Mouse (Mus musculus): Measurements from ENCODE around the gene E130311K13Rik. TPM values are rescaled to one million over a fixed set of nuclear protein-coding genes. Genes with fewer than 3 reads are reported as not detected.

Gene E130311K13Rik
- polyA plus RNA-seq, 1 experiment, result not detected

- WGBS, result 29% methylated on average over 12 of the region's 12 CpGs
- TF ChIP-seq POLR2A (IDR thresholded peaks at IDR 0.05; ENCODE audit: borderline replicate concordance, control insufficient read depth, low read depth, low read length), result no peak
- TF ChIP-seq CTCF (IDR thresholded peaks at IDR 0.05; ENCODE audit: control insufficient read depth, insufficient read depth, low read length), result no peak
- H3K4me1 ChIP-seq (ENCODE audit: control insufficient read depth, insufficient read depth, low read length), result no peaks in the 10 kb centered on the region
- no peak overlapping the region for H3K27ac ChIP-seq (ENCODE audit: control insufficient read depth, insufficient read depth, low read depth, low read length, poor library complexity)
- H3K4me3 ChIP-seq (replicated peaks; ENCODE audit: control insufficient read depth, low read depth, low read length), result no peak overlapping the region
These were observed 29.2 kb downstream of the E130311K13Rik start for GRCm38 (mm10) chr3:63900021-63900571.

- WGBS, result 0% methylated on average over 12 of the region's 12 CpGs
- no peak within 1 kb of the TSS for H3K27ac ChIP-seq (ENCODE audit: control insufficient read depth, insufficient read depth, low read depth, low read length, poor library complexity)
- no peak within 1 kb of the TSS for H3K4me3 ChIP-seq (replicated peaks; ENCODE audit: control insufficient read depth, low read depth, low read length)
- no peaks in the 10 kb centered on the region for H3K4me1 ChIP-seq (ENCODE audit: control insufficient read depth, insufficient read depth, low read length)
- no peak for TF ChIP-seq CTCF (IDR thresholded peaks at IDR 0.05; ENCODE audit: control insufficient read depth, insufficient read depth, low read length)
- no peak for TF ChIP-seq POLR2A (IDR thresholded peaks at IDR 0.05; ENCODE audit: borderline replicate concordance, control insufficient read depth, low read depth, low read length)
These were observed 30.0 kb downstream of the E130311K13Rik start, which contains the start of gene Plch1 for GRCm38 (mm10) chr3:63899309-63899695. Plch1 (minus strand) TSS chr3:63899472.

- H3K27ac ChIP-seq (ENCODE audit: control insufficient read depth, insufficient read depth, low read depth, low read length, poor library complexity), result no peak overlapping the region
- H3K4me3 ChIP-seq (replicated peaks; ENCODE audit: control insufficient read depth, low read depth, low read length), result no peak overlapping the region
- WGBS, result under 1% methylated on average over 41 of the region's 41 CpGs
- H3K4me1 ChIP-seq (ENCODE audit: control insufficient read depth, insufficient read depth, low read length), result no peaks in the 10 kb centered on the region
- TF ChIP-seq POLR2A (IDR thresholded peaks at IDR 0.05; ENCODE audit: borderline replicate concordance, control insufficient read depth, low read depth, low read length) (no peak), CTCF (IDR thresholded peaks at IDR 0.05; ENCODE audit: control insufficient read depth, insufficient read depth, low read length) (no peak)
These were observed 30.5 kb downstream of the E130311K13Rik start for GRCm38 (mm10) chr3:63898581-63899308.

DNA sequence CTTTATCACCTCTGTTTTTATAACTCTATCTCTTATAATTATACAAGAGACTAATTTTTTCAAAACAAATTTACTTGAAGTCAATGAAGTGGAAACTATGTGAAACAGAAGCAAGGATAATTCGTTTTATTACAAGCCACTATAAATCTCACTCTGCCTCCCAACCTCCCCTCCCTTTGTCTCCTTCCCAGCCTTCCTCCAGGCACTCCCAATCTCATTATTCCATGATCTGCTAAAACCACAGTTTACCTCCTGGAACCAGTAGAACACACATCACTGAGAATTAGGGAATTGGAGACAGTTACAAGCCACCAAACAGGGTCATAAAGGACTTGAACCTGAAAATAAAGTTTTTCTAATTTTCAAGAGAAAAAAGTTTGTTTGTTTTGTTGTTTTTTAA is 32.1 kb downstream of the E130311K13Rik start:
- no peak overlapping the region for H3K4me3 ChIP-seq (replicated peaks; ENCODE audit: control insufficient read depth, low read depth, low read length)
- no peaks in the 10 kb centered on the region for H3K4me1 ChIP-seq (ENCODE audit: control insufficient read depth, insufficient read depth, low read length)
- WGBS, result 61% methylated on average over 1 of the region's 1 CpGs
- TF ChIP-seq CTCF (IDR thresholded peaks at IDR 0.05; ENCODE audit: control insufficient read depth, insufficient read depth, low read length), result no peak
- no peak for TF ChIP-seq POLR2A (IDR thresholded peaks at IDR 0.05; ENCODE audit: borderline replicate concordance, control insufficient read depth, low read depth, low read length)
- H3K27ac ChIP-seq (ENCODE audit: control insufficient read depth, insufficient read depth, low read depth, low read length, poor library complexity), result no peak overlapping the region

GRCm38 (mm10) chr3:63896303-63896702 is 33.0 kb downstream of the E130311K13Rik start:
- TF ChIP-seq POLR2A (IDR thresholded peaks at IDR 0.05; ENCODE audit: borderline replicate concordance, control insufficient read depth, low read depth, low read length), result no peak
- no peak for TF ChIP-seq CTCF (IDR thresholded peaks at IDR 0.05; ENCODE audit: control insufficient read depth, insufficient read depth, low read length)
- WGBS, result 83% methylated on average over 4 of the region's 4 CpGs
- Histone ChIP-seq H3K27ac (ENCODE audit: control insufficient read depth, insufficient read depth, low read depth, low read length, poor library complexity) (no peak overlapping the region), H3K4me1 (ENCODE audit: control insufficient read depth, insufficient read depth, low read length) (no peaks in the 10 kb centered on the region), H3K4me3 (replicated peaks; ENCODE audit: control insufficient read depth, low read depth, low read length) (no peak overlapping the region)

- no peaks in the 10 kb centered on the region for H3K4me1 ChIP-seq (ENCODE audit: control insufficient read depth, insufficient read depth, low read length)
- WGBS, result 76% methylated on average over 2 of the region's 2 CpGs
- H3K27ac ChIP-seq (ENCODE audit: control insufficient read depth, insufficient read depth, low read depth, low read length, poor library complexity), result no peak overlapping the region
- H3K4me3 ChIP-seq (replicated peaks; ENCODE audit: control insufficient read depth, low read depth, low read length), result no peak overlapping the region
- no peak for TF ChIP-seq CTCF (IDR thresholded peaks at IDR 0.05; ENCODE audit: control insufficient read depth, insufficient read depth, low read length)
- TF ChIP-seq POLR2A (IDR thresholded peaks at IDR 0.05; ENCODE audit: borderline replicate concordance, control insufficient read depth, low read depth, low read length), result no peak
These were observed 33.5 kb downstream of the E130311K13Rik start for GRCm38 (mm10) chr3:63895786-63896185.

- no peaks in the 10 kb centered on the region for H3K4me1 ChIP-seq (ENCODE audit: control insufficient read depth, insufficient read depth, low read length)
- TF ChIP-seq POLR2A (IDR thresholded peaks at IDR 0.05; ENCODE audit: borderline replicate concordance, control insufficient read depth, low read depth, low read length) (no peak), CTCF (IDR thresholded peaks at IDR 0.05; ENCODE audit: control insufficient read depth, insufficient read depth, low read length) (no peak)
- no peak overlapping the region for H3K27ac ChIP-seq (ENCODE audit: control insufficient read depth, insufficient read depth, low read depth, low read length, poor library complexity)
- WGBS, result 3% methylated on average over 7 of the region's 7 CpGs
- no peak overlapping the region for H3K4me3 ChIP-seq (replicated peaks; ENCODE audit: control insufficient read depth, low read depth, low read length)
These were observed 35.6 kb downstream of the E130311K13Rik start for GRCm38 (mm10) chr3:63893677-63894076.

- 68% methylated on average over 3 of the region's 3 CpGs for WGBS
- TF ChIP-seq CTCF (IDR thresholded peaks at IDR 0.05; ENCODE audit: control insufficient read depth, insufficient read depth, low read length) (no peak), POLR2A (IDR thresholded peaks at IDR 0.05; ENCODE audit: borderline replicate concordance, control insufficient read depth, low read depth, low read length) (no peak)
- no peak overlapping the region for H3K27ac ChIP-seq (ENCODE audit: control insufficient read depth, insufficient read depth, low read depth, low read length, poor library complexity)
- no peaks in the 10 kb centered on the region for H3K4me1 ChIP-seq (ENCODE audit: control insufficient read depth, insufficient read depth, low read length)
- H3K4me3 ChIP-seq (replicated peaks; ENCODE audit: control insufficient read depth, low read depth, low read length), result no peak overlapping the region
These were observed 37.1 kb downstream of the E130311K13Rik start for GRCm38 (mm10) chr3:63892154-63892553.

Data from bone marrow, adult 2 months (tissue).